Mouse (Mus musculus): ENCODE data around the gene Yod1. TPM values are rescaled to one million over a fixed set of nuclear protein-coding genes. Genes with fewer than 3 reads are reported as not detected.

The Yod1 gene
- polyA plus RNA-seq, 1 experiment from 2014 or later: 20.5 TPM

GRCm38 (mm10) chr1:130734452-130734851 is 17.3 kb downstream of the Yod1 start:
- H3K9me3 ChIP-seq: no peaks in the 10 kb centered on the region
- H3K4me1 ChIP-seq (replicated peaks): 0 out of 2 replicates have a peak, but pooled peaks cover 8% of the 10 kb centered on the region
- H3K27me3 ChIP-seq: no peaks in the 10 kb centered on the region
- H3K9ac ChIP-seq (replicated peaks): no peak overlapping the region
- no peak overlapping the region for H3K4me3 ChIP-seq (replicated peaks)
- no peaks in the 10 kb centered on the region for H3K36me3 ChIP-seq
- 50% methylated on average over 5 of the region's 5 CpGs for WGBS
- no peak overlapping the region for H3K27ac ChIP-seq
- ATAC-seq: no peak
- H3K4me2 ChIP-seq (replicated peaks): no peak overlapping the region

GRCm38 (mm10) chr1:130734852-130735251 is 17.7 kb downstream of the Yod1 start:
- Histone ChIP-seq H3K9me3 (no peaks in the 10 kb centered on the region), H3K36me3 (no peaks in the 10 kb centered on the region), H3K9ac (replicated peaks) (no peak overlapping the region), H3K27ac (no peak overlapping the region), H3K4me3 (replicated peaks) (no peak overlapping the region), H3K27me3 (no peaks in the 10 kb centered on the region), H3K4me1 (replicated peaks) (0 out of 2 replicates have a peak, but pooled peaks cover 8% of the 10 kb centered on the region), H3K4me2 (replicated peaks) (no peak overlapping the region)
- 81% methylated on average over 8 of the region's 8 CpGs for WGBS
- no peak for ATAC-seq

DNA sequence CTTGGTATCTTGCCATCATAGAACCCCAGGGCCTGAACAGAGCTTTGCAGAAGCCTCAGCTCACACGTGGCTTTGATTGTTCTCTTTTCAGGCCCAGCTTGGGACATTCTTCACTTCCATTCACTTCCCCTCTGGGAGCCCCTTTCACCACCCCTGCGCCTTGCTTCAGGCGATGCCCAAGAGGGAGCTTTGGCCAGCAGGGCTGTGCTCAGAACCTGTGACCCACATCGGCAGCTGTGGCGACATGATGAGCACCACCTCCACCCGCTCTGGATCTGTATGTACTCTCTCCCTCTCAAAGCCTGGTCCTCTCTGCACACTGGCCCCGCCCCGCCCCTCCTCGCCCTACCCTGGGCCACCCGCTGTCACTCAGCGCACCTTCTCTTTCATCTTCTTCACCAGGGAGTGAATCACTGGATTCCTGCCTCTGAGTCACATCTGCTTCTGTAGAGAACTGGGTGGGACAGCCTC is 20.3 kb downstream of the Yod1 start:
- H3K4me1 ChIP-seq (replicated peaks): 0 out of 2 replicates have a peak, but pooled peaks cover 3% of the 10 kb centered on the region
- no peak overlapping the region for H3K27ac ChIP-seq
- H3K9ac ChIP-seq (replicated peaks): no peak overlapping the region
- H3K36me3 ChIP-seq: no peaks in the 10 kb centered on the region
- 0 out of 2 replicates have a peak, but pooled peaks have one; percentile 55 for ATAC-seq
- no peaks in the 10 kb centered on the region for H3K27me3 ChIP-seq
- H3K4me3 ChIP-seq (replicated peaks): no peak overlapping the region
- no peaks in the 10 kb centered on the region for H3K9me3 ChIP-seq
- no peak overlapping the region for H3K4me2 ChIP-seq (replicated peaks)
- 36% methylated on average over 11 of the region's 11 CpGs for WGBS

DNA sequence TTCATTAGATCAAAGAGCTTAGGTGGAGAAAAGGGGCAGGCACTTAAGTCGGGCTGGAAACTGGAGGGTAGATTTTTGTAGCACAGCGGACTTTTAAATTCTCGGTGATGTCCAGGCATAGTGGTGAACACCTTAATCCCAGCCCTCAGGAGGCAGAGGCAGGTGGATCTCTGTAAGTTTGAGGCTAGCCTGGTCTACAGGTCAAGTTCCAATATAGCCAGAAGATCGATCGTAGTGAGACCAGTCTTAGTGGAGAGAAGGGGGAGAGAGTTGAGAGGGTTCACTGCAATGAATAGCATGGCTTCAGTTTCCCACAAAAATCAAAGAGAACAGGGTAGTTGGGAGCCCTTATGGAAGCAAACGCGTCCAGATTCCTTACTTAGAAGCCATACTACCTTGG is 20.8 kb downstream of the Yod1 start:
- no peak overlapping the region for H3K9ac ChIP-seq (replicated peaks)
- no peak overlapping the region for H3K27ac ChIP-seq
- H3K27me3 ChIP-seq: no peaks in the 10 kb centered on the region
- no peaks in the 10 kb centered on the region for H3K36me3 ChIP-seq
- 96% methylated on average over 7 of the region's 7 CpGs for WGBS
- H3K4me3 ChIP-seq (replicated peaks): no peak overlapping the region
- no peak overlapping the region for H3K4me2 ChIP-seq (replicated peaks)
- ATAC-seq: no peak
- no peaks in the 10 kb centered on the region for H3K9me3 ChIP-seq
- 0 out of 2 replicates have a peak, but pooled peaks cover 3% of the 10 kb centered on the region for H3K4me1 ChIP-seq (replicated peaks)

DNA sequence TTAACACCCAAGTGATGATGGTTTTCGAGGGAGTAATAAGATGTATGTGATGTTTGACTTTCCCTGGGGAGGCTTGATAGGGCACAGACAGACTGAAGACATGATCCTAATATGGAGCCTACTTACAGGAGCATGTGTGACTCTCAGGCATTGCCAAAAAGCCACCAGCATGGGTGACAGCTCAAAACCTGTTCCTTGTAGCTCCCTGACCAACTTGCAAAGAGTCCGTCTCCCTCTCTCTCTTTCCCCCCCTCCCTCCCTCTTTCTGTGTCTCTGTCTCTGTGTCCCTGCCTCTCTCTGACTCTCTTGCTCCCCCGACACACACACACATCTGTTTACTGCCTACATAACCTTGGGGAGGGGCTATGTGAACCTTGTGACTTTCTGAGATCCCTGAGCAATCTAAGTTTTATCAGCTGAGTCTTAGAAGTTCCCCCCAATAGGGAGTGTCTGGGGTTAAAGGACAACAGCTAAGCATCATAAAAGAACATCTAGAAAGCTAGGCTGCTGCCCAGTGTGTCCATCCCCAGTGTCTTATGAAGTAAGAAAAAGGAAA is 21.5 kb downstream of the Yod1 start:
- 90% methylated on average over 3 of the region's 3 CpGs for WGBS
- Histone ChIP-seq H3K9ac (replicated peaks) (no peak overlapping the region), H3K36me3 (no peaks in the 10 kb centered on the region), H3K27ac (no peak overlapping the region), H3K9me3 (no peaks in the 10 kb centered on the region), H3K4me2 (replicated peaks) (no peak overlapping the region), H3K4me1 (replicated peaks) (0 out of 2 replicates have a peak, but pooled peaks cover 3% of the 10 kb centered on the region), H3K4me3 (replicated peaks) (no peak overlapping the region), H3K27me3 (no peaks in the 10 kb centered on the region)
- ATAC-seq: no peak

GRCm38 (mm10) chr1:130739636-130740035 is 22.5 kb downstream of the Yod1 start:
- no peak overlapping the region for H3K9ac ChIP-seq (replicated peaks)
- H3K4me3 ChIP-seq (replicated peaks): no peak overlapping the region
- 0 out of 2 replicates have a peak, but pooled peaks cover 3% of the 10 kb centered on the region for H3K4me1 ChIP-seq (replicated peaks)
- no peaks in the 10 kb centered on the region for H3K36me3 ChIP-seq
- no peaks in the 10 kb centered on the region for H3K9me3 ChIP-seq
- WGBS: 76% methylated on average over 3 of the region's 3 CpGs
- no peak overlapping the region for H3K4me2 ChIP-seq (replicated peaks)
- no peak for ATAC-seq
- no peaks in the 10 kb centered on the region for H3K27me3 ChIP-seq
- no peak overlapping the region for H3K27ac ChIP-seq

- ATAC-seq: no peak
- no peak overlapping the region for H3K4me3 ChIP-seq (replicated peaks)
- no peak overlapping the region for H3K27ac ChIP-seq
These were observed 23.1 kb downstream of the Yod1 start for GRCm38 (mm10) chr1:130740227-130740648.

DNA sequence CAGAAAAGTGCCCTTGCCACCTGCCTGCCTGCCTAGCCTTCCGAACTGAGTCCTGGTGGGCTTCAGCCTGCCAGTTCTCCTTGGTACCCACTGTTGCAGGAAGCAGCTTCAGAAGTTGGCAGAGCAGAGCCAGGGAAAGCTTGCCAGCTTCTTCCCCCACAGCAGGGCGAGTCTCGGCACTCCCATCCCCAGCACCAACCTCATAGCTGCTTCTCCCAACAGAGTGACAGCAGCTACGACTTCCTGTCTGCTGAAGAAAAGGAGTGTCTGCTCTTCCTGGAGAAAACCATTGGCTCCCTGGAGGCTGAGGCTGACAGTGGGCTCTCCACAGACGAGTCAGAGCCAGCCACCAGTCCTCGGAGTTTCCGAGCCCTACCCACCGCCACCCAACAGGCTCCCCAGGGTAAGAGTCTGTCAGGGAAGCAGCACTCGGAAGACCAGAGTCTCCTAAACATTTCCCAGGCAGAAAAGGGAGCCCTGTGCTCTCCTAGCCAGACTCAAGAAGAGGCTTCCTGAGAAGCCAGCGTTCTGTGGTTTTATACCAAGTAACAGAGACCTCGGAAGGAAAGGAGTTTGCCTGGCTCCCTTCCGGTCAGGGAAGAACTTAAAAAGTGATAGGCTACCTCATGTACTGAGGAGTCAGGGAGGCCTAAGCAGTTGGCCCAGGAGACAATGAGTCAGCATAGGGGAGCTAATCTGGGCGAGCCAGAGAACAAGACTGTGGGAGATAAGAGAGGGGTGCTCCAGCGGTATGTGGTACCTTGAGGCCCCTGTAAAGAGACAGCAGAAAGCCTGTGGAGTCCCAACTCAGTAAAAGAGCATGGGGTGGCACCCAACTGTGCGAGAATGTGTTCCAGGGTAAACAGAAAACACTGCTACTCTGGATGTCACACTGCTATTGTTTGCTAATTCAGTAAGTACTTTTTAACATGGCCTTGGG is 23.9 kb downstream of the Yod1 start:
- Histone ChIP-seq H3K9ac (replicated peaks) (no peak overlapping the region), H3K4me3 (replicated peaks) (no peak overlapping the region), H3K9me3 (no peaks in the 10 kb centered on the region), H3K27me3 (no peaks in the 10 kb centered on the region), H3K27ac (no peak overlapping the region), H3K4me2 (replicated peaks) (no peak overlapping the region), H3K4me1 (replicated peaks) (0 out of 2 replicates have a peak, but pooled peaks cover 3% of the 10 kb centered on the region), H3K36me3 (no peaks in the 10 kb centered on the region)
- 65% methylated on average over 15 of the region's 15 CpGs for WGBS
- ATAC-seq: no peak

More at GRCm38 (mm10) chr1:130740227-130740648, 23.1 kb downstream of the Yod1 start:
- H3K4me2 ChIP-seq (replicated peaks): no peak overlapping the region
- WGBS: 79% methylated on average over 4 of the region's 4 CpGs
- no peak overlapping the region for H3K9ac ChIP-seq (replicated peaks)
- H3K27me3 ChIP-seq: no peaks in the 10 kb centered on the region
- H3K9me3 ChIP-seq: no peaks in the 10 kb centered on the region
- H3K36me3 ChIP-seq: no peaks in the 10 kb centered on the region
- H3K4me1 ChIP-seq (replicated peaks): 0 out of 2 replicates have a peak, but pooled peaks cover 3% of the 10 kb centered on the region

DNA sequence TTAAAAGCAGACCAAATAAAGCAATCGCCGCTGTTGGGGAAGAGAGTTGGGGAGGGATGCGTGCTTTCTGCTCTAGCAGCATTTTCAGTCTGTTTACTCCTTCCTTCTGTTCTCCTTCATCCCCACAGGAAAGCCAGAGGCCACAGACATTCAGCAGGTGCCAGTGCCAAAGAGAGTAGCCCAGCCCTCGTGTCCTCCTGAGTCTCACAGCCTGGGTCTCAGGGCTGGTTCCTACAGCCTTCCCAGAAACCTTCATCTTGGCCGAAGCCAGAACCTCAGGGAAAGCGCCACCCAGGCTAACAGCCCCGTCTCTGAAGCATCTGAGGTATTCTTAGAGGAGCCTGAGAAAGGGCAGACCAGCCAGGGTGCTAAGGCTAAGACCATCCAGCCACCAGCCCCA is 25.1 kb downstream of the Yod1 start:
- 81% methylated on average over 7 of the region's 7 CpGs for WGBS
- Histone ChIP-seq H3K27me3 (no peaks in the 10 kb centered on the region), H3K9me3 (no peaks in the 10 kb centered on the region), H3K9ac (replicated peaks) (no peak overlapping the region), H3K36me3 (no peaks in the 10 kb centered on the region), H3K4me2 (replicated peaks) (no peak overlapping the region), H3K4me3 (replicated peaks) (no peak overlapping the region), H3K4me1 (replicated peaks) (0 out of 2 replicates have a peak, but pooled peaks cover 3% of the 10 kb centered on the region), H3K27ac (no peak overlapping the region)
- ATAC-seq: no peak

GRCm38 (mm10) chr1:130743775-130744174 is 26.6 kb downstream of the Yod1 start:
- Histone ChIP-seq H3K27ac (no peak overlapping the region), H3K4me1 (replicated peaks) (no peaks in the 10 kb centered on the region), H3K9me3 (no peaks in the 10 kb centered on the region), H3K27me3 (no peaks in the 10 kb centered on the region), H3K4me2 (replicated peaks) (no peak overlapping the region), H3K9ac (replicated peaks) (no peak overlapping the region), H3K4me3 (replicated peaks) (no peak overlapping the region), H3K36me3 (no peaks in the 10 kb centered on the region)
- ATAC-seq: no peak
- 100% methylated on average over 1 of the region's 1 CpGs for whole genome bisulfite sequencing

- H3K4me2 ChIP-seq (replicated peaks): no peak overlapping the region
- H3K27ac ChIP-seq: no peak overlapping the region
- no peaks in the 10 kb centered on the region for H3K36me3 ChIP-seq
- no peak overlapping the region for H3K9ac ChIP-seq (replicated peaks)
- no peak for ATAC-seq
- H3K9me3 ChIP-seq: no peaks in the 10 kb centered on the region
- no peaks in the 10 kb centered on the region for H3K4me1 ChIP-seq (replicated peaks)
- H3K4me3 ChIP-seq (replicated peaks): no peak overlapping the region
- H3K27me3 ChIP-seq: no peaks in the 10 kb centered on the region
- WGBS: 85% methylated on average over 2 of the region's 2 CpGs
These were observed 27.1 kb downstream of the Yod1 start for GRCm38 (mm10) chr1:130744217-130744616.

DNA sequence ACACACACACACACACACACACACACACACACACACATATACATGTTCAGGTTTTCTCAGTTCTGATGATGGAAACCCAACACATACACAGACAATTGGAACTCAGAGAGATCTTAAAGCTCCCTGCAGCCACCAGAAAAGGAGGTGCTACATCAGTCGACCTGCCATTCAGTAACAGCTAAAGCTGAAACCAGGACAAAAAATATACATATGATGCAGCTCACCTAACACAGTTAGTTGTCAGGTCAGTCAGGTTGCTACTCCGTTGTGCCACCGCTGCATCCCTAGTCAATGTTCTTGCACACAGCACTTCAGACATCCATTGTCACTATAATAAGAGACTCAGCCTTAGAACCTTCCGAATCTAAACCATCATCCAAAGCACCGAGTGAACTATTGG is 27.8 kb downstream of the Yod1 start:
- Histone ChIP-seq H3K27me3 (no peaks in the 10 kb centered on the region), H3K9ac (replicated peaks) (no peak overlapping the region), H3K4me2 (replicated peaks) (no peak overlapping the region), H3K4me1 (replicated peaks) (no peaks in the 10 kb centered on the region), H3K9me3 (no peaks in the 10 kb centered on the region), H3K27ac (no peak overlapping the region), H3K36me3 (no peaks in the 10 kb centered on the region), H3K4me3 (replicated peaks) (no peak overlapping the region)
- no peak for ATAC-seq
- 88% methylated on average over 5 of the region's 5 CpGs for WGBS

Data from midbrain, embryonic 13.5 days (tissue).